Mouse (Mus musculus) central nervous system, embryonic 18 days (tissue): Measurements from ENCODE around the gene Pnpla3. TPM values are rescaled to one million over a fixed set of nuclear protein-coding genes. Genes with fewer than 3 reads are reported as not detected.

Experiments used
- polyA plus RNA-seq: library from polyadenylated mRNA; depleted of rRNA; stranded (reverse); fragments of >200 nt; gene quantifications from 2 replicates; pipeline ENCODE4 v1.2.3, GENCODE M21; 2012; rRNA removed

Pnpla3 gene
- polyA plus RNA-seq: 14.8 and 15.5 TPM in 2 replicates

DNA sequence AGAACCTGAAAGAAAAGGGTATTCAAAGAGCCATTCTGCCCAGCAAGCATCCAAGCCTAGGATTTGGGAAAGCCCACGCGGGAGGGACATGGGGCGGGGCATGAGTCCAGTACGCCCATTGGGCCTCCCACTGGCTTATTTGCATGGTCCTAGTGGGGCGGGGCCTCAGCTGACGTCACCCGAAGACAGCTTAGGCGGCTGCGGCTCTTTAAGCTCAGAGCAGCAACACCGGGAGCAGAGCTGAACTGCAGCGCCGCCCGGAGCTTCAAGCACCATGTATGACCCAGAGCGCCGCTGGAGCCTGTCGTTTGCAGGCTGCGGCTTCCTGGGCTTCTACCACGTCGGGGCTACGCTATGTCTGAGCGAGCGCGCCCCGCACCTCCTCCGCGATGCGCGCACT, at the start of gene Pnpla3:
Gene Pnpla3, plus strand, starts transcription at position 238 of the 400 bp plus-strand sequence.

DNA sequence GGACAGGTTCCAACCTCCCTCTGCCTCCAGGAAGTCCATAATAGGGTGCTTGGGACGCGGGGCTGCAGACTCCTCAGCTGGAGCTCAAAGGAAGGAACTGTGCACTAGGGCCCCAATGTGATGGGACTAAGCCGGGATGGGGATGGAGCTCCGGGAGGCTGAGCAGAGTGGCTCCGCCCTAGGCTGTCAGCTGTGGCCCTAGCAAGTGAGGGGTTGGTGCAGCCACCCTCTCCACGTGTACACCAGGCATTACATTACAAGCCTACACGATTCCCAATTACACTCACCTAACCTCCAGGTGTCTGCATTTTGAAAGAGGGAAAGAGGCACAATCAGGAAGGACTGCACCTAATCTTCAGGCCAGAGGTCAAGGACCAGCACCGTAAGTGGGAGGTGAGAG, 44.6 kb upstream of the Pnpla3 start, which contains the start of gene Pnpla5:
Gene Pnpla5, minus strand, starts transcription at position 101 of the 400 bp plus-strand sequence.

DNA sequence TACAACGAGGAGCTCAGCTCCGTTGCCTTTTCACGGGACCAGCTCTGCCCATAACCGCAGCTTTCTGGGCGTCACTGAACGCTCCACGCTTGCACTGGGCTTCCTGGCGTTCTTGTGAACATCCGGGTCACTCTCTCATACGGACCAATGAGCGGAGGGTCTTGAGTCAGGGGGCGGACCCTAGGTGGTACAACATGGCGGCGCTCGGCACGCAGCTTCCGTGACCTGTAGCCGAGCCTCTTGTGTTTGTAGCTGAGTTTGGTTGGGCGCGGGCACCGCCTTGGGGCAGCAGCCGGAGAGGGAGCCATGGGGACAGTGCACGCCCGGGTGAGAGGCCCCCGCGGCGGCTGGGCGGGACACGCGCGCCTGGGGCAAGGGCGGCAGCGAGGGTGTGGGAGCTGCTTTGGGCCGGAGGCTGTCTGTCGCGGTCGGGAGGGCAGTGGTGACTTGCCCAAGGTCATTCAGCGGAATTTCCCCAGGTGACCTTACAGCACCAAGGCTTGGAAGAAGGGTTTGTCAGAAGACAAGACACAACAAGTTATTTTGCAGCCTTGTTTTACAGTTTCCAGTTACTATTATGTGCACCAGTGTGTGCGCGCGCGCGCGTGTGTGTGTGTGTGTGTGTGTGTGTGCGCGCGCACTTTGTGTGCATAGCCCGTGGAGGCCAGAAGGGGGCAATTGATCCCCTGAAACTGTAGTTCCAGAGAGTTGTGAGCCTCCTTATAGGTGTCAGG, 24.6 kb downstream of the Pnpla3 start, which contains the start of gene Samm50:
Gene Samm50, plus strand, starts transcription at position 184 of the 734 bp plus-strand sequence.

DNA sequence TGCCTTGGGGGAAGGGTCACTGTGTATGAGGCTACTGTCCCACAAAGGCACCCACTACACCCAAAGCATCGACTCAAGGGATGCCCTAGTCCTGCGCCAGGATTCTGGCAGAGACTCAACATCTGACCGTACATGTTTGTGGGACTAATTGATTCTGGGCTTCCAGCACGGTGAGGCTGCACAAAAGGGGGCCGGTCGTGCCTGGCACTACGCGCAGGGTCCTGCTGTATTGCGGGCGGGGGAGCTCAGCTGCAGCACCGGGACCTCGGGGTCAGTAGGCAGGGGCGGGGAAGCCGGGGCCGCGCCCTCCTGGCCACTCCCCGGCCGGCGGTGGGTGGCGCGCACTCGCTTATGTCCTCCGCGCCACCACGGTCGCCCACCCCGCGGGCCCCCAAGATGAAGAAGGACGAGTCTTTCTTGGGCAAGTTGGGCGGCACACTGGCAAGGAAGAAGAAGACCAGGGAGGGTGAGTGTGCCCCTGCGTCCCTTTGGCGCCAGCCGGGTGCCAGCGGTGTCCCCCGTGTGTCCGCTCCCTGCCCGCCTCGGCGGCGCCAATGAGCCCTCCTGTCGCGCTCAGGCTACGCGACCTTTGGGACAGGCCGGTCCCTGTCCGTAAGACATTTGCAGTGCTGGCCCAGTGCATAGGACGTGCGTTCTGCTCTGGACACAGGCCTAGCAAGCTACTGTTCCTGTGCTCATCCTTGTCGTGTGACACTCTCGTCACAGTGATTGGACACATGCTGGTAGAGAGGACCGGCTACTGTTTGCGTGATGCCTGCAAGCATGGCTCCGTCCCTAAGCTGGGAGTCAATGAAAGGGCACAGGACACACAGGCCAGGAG, 64.3 kb downstream of the Pnpla3 start, which contains the start of gene Parvb:
Gene Parvb, plus strand, starts transcription at position 323 of the 841 bp plus-strand sequence.

Other genes starting within 250 kb of the Pnpla3 start
- 5.7 and 6.0 TPM in 2 replicates for gene Efcab6, start 102.5 kb upstream of the Pnpla3 start, polyA plus RNA-seq
- 143 and 145 TPM in 2 replicates for gene Sult4a1, start 62.1 kb upstream of the Pnpla3 start, polyA plus RNA-seq
- not detected in 2 replicates for gene Pnpla5, start 44.7 kb upstream of the Pnpla3 start, polyA plus RNA-seq
- gene Samm50, start 24.4 kb downstream of the Pnpla3 start, polyA plus RNA-seq: 28.4 and 31.5 TPM in 2 replicates
- gene Parvb, start 64.2 kb downstream of the Pnpla3 start, polyA plus RNA-seq: 13.9 and 15.2 TPM in 2 replicates
- 1.3 TPM in 2 replicates for gene Parvg, start 156.2 kb downstream of the Pnpla3 start, polyA plus RNA-seq